Mouse (Mus musculus) CH12.LX (cell line): ENCODE results near the gene Tiam1.

ENCODE experiments used
- CHD1 ChIP-seq: IDR thresholded peaks from 2 replicates; pipeline ENCODE4 v1.6.1; 2012; ENCODE audit warnings: low read depth, low read length, improper control_type of control experiment, inconsistent platforms
- CTCF ChIP-seq, 2 experiments: IDR thresholded peaks in 1 of 2; conservative IDR thresholded peaks in 1 of 2; 2 replicates each; pipeline ENCODE4 v1.5.1; 2011 to 2012; ENCODE audit warnings: low read depth in 2 of 2, low read length in 2 of 2, improper control_type of control experiment in 1 of 2, inconsistent platforms in 1 of 2, mild to moderate bottlenecking in 1 of 2, moderate library complexity in 1 of 2
- EP300 ChIP-seq: IDR thresholded peaks from 2 replicates; pipeline ENCODE4 v1.6.1; 2011; ENCODE audit warnings: low read length, improper control_type of control experiment
- HCFC1 ChIP-seq: IDR thresholded peaks from 2 replicates; pipeline ENCODE4 v1.6.1; 2012; ENCODE audit warnings: low read depth, mild to moderate bottlenecking, inconsistent platforms, low read length, improper control_type of control experiment
- JUN ChIP-seq: IDR thresholded peaks from 2 replicates; pipeline ENCODE4 v1.6.1; 2011; ENCODE audit warnings: low read depth, mild to moderate bottlenecking, low read length, improper control_type of control experiment, moderate library complexity; ENCODE audit not compliant: insufficient read depth
- MAFK ChIP-seq: IDR thresholded peaks from 2 replicates; pipeline ENCODE4 v1.6.1; 2011; ENCODE audit warnings: low read length, improper control_type of control experiment; ENCODE audit not compliant: insufficient replicate concordance
- MYC ChIP-seq: IDR thresholded peaks from 2 replicates; pipeline ENCODE4 v1.6.1; 2011; ENCODE audit warnings: low read depth, mild to moderate bottlenecking, improper control_type of control experiment, low read length
- POLR2AphosphoS2 ChIP-seq: IDR thresholded peaks from 2 replicates; pipeline ENCODE4 v1.6.1; 2011; ENCODE audit warnings: low read depth, low read length, improper control_type of control experiment
- RCOR1 ChIP-seq: conservative IDR thresholded peaks from 2 replicates; pipeline ENCODE4 v1.6.1; 2012; ENCODE audit warnings: low read depth, mild to moderate bottlenecking, inconsistent platforms, low read length, improper control_type of control experiment
- SIN3A ChIP-seq: IDR thresholded peaks from 2 replicates; pipeline ENCODE4 v1.6.1; 2012; ENCODE audit warnings: low read length, improper control_type of control experiment, inconsistent platforms
- SMC3 ChIP-seq: IDR thresholded peaks from 2 replicates; pipeline ENCODE4 v1.6.1; 2011; ENCODE audit warnings: low read depth, low read length, improper control_type of control experiment
- USF1 ChIP-seq: IDR thresholded peaks from 2 replicates; pipeline ENCODE4 v1.6.1; 2014; ENCODE audit warnings: low read depth, mild to moderate bottlenecking, inconsistent platforms, low read length, improper control_type of control experiment

DNA sequence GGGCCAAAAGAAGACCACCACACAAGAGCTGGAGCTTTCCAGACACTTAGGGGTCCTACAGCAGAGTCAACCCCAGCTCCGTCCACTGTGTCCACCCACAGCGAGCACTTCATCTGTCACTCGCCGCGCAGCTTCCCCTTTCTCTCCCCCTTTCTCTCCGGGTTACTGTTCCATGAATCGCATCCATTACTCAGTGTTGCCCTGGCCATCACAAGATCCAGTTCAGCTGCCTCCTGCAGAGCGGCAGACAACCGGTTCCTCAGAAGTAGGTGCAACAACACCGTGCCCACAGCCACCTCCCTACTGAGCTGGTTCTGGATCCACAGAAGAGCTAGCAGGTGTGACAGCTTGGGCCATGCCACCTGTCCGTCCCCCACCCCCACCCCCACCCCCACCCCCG, 184.6 kb downstream of the Tiam1 start:
- TF ChIP-seq POLR2AphosphoS2 (no peak), MAFK (no peak), RCOR1 (no peak), CHD1 (no peak), USF1 (no peak), HCFC1 (no peak), EP300 (no peak), SIN3A (no peak), CTCF (conservative IDR thresholded peaks at IDR 0.05 in 1 of 2, IDR thresholded peaks at IDR 0.05 in 1 of 2; ENCODE audit: low read depth in 2 of 2, low read length in 2 of 2) (no peak), SMC3 (no peak), MYC (no peak), JUN (no peak)
